35 mouse cellular contexts compared by ENCODE assay signal in the genomic region with DNA sequence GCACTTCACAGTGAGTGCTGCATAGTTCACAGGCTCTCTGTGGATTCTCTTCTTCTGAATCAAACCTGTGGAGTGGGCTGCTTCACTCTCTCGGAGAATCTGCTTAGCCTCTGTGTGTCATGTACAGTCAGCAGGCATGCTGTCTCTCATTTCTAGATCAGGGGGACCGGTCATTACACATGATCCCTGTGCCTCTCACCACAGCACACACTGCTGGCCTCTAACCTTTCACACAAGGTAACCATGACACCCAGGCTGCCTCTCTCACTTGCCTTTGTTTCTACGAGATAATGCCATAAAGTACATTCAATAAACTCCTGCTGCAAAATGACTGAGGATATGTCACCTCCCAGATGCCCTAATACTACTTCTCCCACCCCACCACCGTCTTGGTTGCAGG.
"Had no signal": no experiment of that assay in that cellular context is flagged by ENCODE, and none has a peak within 500 bp of the region (broad histone marks: within the 10 kb centered on the region; RNA-seq: fewer than 3 reads in every experiment).

No protein-coding gene starts in this region.

- H3K27me3 ChIP-seq: heart, embryonic 12.5 days; heart, embryonic 13.5 days; heart, embryonic 15.5 days; hindbrain, embryonic 12.5 days; hindbrain, embryonic 13.5 days; hindbrain, embryonic 15.5 days; intestine, embryonic 15.5 days; kidney, embryonic 15.5 days had no signal

- DNase-seq: heart, postnatal 10 days; heart, postnatal 14 days; heart, postnatal 36 days; heart, postnatal 4 days; kidney, adult 11 months; kidney, adult 18-20 months; kidney, adult 2 months; kidney, adult 8-10 months; kidney, adult 9 months; kidney, postnatal 10 days; kidney, postnatal 14 days; kidney, postnatal 25 days; kidney, postnatal 36 days; kidney, postnatal 4 days; layer of hippocampus, adult 9-11 months; layer of hippocampus, postnatal 36 days had no signal

- H3K4me3 ChIP-seq: heart, embryonic 12.5 days; heart, embryonic 13.5 days; heart, embryonic 15.5 days; hindbrain, embryonic 10.5 days; hindbrain, embryonic 12.5 days; hindbrain, embryonic 13.5 days; hindbrain, embryonic 15.5 days; intestine, embryonic 15.5 days; kidney, embryonic 15.5 days; layer of hippocampus, adult 2 months; left cerebral cortex, adult 2 months had no signal

- H3K36me3 ChIP-seq: heart, embryonic 12.5 days; heart, embryonic 13.5 days; heart, embryonic 15.5 days; hindbrain, embryonic 10.5 days; hindbrain, embryonic 12.5 days; hindbrain, embryonic 13.5 days; hindbrain, embryonic 15.5 days; intestine, embryonic 15.5 days; kidney, embryonic 15.5 days had no signal

- H3K4me1 ChIP-seq: heart, embryonic 12.5 days; heart, embryonic 13.5 days; heart, embryonic 15.5 days; hindbrain, embryonic 10.5 days; hindbrain, embryonic 12.5 days; hindbrain, embryonic 13.5 days; hindbrain, embryonic 15.5 days; intestine, embryonic 15.5 days; kidney, embryonic 15.5 days had no signal

- H3K9me3 ChIP-seq: heart, embryonic 12.5 days; heart, embryonic 13.5 days; heart, embryonic 15.5 days; hindbrain, embryonic 10.5 days; hindbrain, embryonic 12.5 days; hindbrain, embryonic 13.5 days; hindbrain, embryonic 15.5 days; intestine, embryonic 15.5 days; kidney, embryonic 15.5 days had no signal

- H3K9ac ChIP-seq: heart, embryonic 12.5 days; heart, embryonic 13.5 days; heart, embryonic 15.5 days; hindbrain, embryonic 12.5 days; hindbrain, embryonic 13.5 days; hindbrain, embryonic 14.5 days; hindbrain, embryonic 15.5 days; intestine, embryonic 15.5 days; kidney, embryonic 15.5 days had no signal

- H3K4me2 ChIP-seq: heart, embryonic 11.5 days; heart, embryonic 12.5 days; heart, embryonic 13.5 days; heart, embryonic 15.5 days; hindbrain, embryonic 12.5 days; hindbrain, embryonic 13.5 days; hindbrain, embryonic 14.5 days; hindbrain, embryonic 15.5 days; intestine, embryonic 15.5 days; kidney, embryonic 15.5 days had no signal

- ATAC-seq: hindbrain, embryonic 16.5 days; hindbrain, postnatal 0 days; inflammation-experienced regulatory T-cells, adult 6 months; intestine, embryonic 15.5 days; intestine, embryonic 16.5 days; intestine, postnatal 0 days had no signal

- H3K27ac ChIP-seq: heart, embryonic 13.5 days; heart, embryonic 15.5 days; hindbrain, embryonic 10.5 days; hindbrain, embryonic 12.5 days; hindbrain, embryonic 13.5 days; hindbrain, embryonic 14.5 days; hindbrain, embryonic 15.5 days; hindbrain, postnatal 0 days; intestine, embryonic 15.5 days; kidney, embryonic 15.5 days; kidney, postnatal 0 days; layer of hippocampus, adult 2 months; left cerebral cortex, adult 2 months had no signal
